Mouse (Mus musculus) left cerebral cortex, adult 18-20 months (tissue): ENCODE results near the gene Frs2. TPM values are rescaled to one million over a fixed set of nuclear protein-coding genes. Genes with fewer than 3 reads are reported as not detected.

Experiments
- DNase-seq, 2 experiments: peaks; one replicate each; pipeline ENCODE4 v3.0.0; 2021 to 2022; ENCODE audit warnings: low spot score in 2 of 2, mixed read lengths in 1 of 2
- total RNA-seq, 2 experiments: library from RNA; stranded (reverse); gene quantifications; 2 replicates each; pipeline ENCODE4 v1.2.3; 2021

Gene Frs2
- total RNA-seq, 2 experiments from 2014 or later = 34.9 to 36.5 TPM

DNA sequence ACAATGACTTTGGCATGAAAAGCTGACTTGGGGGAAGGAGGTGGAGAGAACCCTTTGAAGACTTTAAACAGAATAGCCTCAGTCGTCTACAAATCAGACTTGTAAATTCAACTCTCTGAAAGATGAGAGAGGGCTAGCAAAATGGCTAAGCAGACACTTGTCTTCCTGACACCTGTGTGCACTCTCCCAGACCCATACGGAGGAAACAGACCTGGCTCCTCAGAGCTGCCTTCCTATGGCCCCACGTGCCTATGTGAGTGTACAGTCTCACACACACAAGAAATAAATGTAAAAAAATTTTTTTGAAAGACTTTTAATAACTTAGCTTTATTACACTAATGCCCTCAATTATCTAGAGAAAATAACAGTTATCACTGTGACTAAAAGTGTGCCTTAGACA lies 41.6 kb downstream of the Frs2 start:
- DNase-seq = no peak

GRCm38 (mm10) chr10:117106244-117106643 lies 42.1 kb downstream of the Frs2 start:
- no peak for DNase-seq

DNA sequence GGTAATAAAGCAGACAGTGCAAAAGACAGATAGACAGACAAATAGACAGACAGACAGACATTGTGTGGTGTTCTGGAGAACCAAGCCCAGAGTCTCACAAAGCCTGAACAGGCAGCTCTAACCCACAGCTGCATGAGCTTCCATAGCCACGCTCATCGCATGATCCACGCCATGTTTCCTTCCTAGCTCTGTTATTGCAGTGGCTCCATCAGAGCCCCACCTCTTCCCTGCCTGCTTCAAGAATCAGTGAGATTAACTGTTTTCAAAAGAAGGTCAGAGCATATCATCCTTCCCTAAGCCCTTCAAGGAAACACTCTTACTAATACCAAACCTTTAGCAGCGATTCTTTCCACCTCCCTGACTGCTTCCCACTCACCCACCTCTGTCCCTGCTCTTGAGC lies 43.3 kb downstream of the Frs2 start:
- no peak for DNase-seq

GRCm38 (mm10) chr10:117103854-117104598 lies 44.3 kb downstream of the Frs2 start:
- no peak for DNase-seq

DNA sequence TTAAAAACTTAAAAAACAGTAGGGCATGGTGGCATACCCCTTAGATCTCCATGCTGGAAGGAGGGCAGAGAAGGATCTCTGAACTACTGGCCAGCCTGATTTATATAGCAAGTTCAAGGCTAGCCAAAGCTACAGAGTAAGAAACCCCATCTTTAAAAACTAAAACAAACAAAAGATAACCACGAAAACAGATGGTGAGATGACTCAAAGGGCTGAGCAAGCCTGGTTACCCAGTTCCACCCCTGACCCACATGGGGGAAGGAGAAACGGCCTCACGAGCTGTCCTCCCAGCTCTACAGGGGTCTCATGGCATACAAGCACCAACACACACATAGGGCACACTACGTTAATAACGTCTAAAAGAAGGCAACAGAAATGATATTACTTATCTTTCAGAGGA lies 48.2 kb downstream of the Frs2 start:
- no peak for DNase-seq

GRCm38 (mm10) chr10:117097116-117097698 lies 51.1 kb downstream of the Frs2 start:
- no peak for DNase-seq

DNA sequence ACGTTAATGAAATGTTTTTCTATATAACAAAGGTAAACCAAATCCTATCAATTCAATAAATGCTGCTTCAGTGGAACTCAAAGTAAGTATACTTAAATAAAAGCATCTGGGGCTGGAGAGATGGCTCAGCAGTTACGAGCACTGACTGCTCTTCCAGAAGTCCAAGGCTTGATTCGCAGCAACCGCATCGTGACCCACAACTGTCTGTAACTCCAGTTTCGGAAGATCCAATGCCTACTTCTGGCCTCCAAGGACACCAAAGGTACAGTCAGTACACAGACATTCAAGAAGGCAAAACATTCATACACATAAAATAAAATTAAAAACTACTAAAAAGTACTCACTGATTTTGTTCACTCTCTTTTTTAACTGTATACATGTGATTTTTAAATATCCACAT lies 52.2 kb downstream of the Frs2 start:
- DNase-seq = no peak

DNA sequence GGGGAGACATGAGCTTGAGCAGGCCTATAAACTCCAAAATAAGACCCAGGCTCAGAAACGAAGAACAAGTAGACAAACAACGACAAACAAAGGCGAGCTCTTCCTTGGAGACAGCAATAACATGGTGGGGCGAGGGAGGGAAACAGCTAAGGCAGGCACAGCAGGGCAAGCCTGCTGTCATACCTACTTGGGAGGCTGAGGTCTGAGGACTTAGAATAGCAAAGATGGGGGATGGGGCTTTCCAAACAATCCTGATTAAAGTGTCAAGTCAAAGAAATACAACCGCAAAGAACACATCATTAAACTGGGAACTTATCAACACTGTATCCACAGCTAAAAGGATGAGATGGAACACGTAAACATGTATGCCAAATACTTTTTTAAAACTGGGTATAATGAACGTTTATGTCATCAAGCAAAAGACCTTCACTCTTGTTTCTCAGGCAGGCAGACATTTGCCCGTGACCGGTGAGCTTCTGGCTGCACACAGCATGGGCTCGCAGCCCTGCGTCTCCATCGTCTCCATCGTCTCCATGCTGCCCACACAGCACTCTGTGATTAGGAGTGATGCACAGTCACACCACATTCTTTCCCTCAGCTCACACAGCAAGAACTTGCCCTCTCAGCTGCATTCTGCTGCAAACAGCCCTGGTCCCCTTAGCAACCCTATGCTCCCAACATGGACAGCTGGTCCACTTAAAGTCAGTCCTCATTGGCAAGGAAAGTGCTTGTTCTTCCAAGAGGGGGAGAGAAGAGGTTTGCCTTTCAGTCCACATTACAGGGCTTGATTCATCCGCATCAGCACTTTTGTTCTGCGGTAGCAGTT lies 53.6 kb downstream of the Frs2 start:
- DNase-seq = peak; percentile 14 to 21

DNA sequence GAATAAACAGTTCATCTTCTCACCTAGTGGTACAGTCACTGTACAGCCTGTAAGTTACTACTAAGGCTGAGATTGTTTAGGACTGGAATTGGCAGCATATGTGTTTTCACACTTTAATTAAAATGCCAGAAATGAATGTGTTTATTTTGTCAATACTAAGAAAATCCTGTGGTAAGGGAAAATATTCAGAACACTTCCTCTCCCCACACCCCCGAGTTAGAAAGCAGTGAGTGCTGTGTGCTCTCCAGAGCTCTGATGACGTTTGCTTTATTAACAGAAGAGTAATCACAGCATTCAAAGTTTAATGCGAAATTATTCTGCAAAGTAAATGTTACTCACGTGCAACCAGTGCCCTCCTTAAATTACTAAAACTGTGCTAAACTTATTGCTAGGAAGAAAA lies 58.7 kb downstream of the Frs2 start:
- no peak for DNase-seq

- no peak for DNase-seq
These were observed 66.4 kb downstream of the Frs2 start for GRCm38 (mm10) chr10:117081914-117082359.

DNA sequence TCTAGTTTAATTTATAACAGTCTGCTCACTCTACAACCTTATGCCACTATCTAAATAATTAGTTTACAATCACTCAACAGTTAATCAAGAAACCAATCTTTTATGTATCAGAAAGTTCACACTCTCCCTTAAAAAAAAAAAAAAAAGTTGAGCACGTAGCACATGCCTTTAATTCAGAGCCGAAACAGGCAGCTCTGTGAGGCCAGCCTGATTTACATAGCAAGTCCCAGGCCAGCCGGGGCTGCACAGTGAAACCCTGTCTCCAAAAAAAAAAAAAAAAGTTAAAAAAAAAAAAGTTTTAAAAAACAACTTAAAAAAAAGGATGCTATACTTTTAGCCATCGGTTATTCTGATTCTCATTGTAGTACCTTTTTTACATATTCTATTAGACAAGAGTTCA lies 67.0 kb downstream of the Frs2 start:
- no peak for DNase-seq

GRCm38 (mm10) chr10:117078284-117078683 lies 70.0 kb downstream of the Frs2 start:
- no peak for DNase-seq

DNA sequence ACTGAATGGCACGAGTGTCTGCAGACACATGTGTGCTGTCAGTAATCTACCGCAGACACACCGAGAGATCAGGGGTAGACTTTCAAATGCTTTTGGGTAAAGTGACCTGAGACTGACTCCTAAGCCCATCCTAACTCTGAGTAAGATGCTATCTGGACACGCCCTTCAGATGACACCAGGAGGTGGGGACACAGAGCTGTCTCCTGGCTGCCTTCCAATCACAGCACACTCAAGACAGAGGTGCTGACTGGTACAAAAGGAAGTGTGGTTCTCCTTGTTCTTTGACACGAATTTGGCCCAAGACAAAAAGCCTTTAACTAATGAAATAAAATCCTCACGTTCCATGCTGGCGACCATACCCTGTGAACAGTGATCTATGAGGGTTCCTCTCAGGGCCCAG lies 75.2 kb downstream of the Frs2 start:
- no peak for DNase-seq

DNA sequence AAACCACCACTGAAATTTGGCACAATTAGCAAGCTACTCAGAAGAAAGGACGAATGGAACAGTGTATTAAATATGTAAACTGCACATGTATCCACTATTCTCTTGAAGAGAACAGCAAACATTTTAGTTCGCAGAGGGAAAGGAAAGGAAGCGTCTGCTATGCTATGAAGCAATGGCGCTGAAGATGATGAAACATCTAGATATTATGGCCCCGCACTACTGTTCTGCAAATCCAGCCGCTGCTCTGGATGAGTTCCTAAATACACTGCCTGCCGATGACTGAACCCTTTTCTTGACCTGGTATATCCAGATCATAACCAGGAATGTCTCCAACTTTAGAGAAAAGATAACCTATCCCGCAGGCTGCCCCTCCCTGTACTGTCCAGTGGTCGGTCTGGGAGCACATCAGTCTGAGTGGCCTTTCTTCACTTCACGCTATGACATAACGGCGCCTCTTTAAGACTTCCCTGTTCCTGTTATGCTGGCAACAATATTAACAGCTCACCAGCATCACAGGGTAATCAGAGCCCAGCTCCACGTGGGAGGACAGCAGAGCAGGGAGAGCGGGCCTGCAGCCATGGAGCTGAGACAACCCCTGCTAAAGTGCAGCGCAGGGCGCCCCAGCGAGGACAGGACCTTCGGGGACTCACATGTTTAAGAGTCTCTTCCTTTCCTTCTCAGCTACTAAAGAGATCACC lies 76.0 kb downstream of the Frs2 start:
- no peak for DNase-seq

- DNase-seq = no peak
These were observed 79.2 kb downstream of the Frs2 start for GRCm38 (mm10) chr10:117069109-117069508.

DNA sequence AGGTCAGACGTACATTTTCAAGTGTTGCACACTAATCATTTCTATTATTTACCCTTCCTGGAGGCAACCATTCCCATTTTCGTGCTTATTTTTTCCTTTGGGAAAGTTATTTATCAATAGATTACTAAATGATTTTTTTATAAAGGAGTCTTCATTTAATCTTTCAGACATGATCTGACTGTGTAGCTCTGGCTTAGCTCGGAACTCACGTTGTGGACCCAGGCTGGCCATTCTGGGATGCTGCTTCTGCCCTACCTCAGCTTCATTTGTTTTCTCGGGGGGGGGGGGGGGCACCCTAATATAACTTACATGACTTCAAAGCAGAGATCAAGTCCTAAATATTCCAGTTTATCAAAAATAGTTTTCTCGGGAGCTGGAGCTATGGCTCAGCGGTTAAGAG lies 84.3 kb downstream of the Frs2 start:
- DNase-seq = no peak

DNA sequence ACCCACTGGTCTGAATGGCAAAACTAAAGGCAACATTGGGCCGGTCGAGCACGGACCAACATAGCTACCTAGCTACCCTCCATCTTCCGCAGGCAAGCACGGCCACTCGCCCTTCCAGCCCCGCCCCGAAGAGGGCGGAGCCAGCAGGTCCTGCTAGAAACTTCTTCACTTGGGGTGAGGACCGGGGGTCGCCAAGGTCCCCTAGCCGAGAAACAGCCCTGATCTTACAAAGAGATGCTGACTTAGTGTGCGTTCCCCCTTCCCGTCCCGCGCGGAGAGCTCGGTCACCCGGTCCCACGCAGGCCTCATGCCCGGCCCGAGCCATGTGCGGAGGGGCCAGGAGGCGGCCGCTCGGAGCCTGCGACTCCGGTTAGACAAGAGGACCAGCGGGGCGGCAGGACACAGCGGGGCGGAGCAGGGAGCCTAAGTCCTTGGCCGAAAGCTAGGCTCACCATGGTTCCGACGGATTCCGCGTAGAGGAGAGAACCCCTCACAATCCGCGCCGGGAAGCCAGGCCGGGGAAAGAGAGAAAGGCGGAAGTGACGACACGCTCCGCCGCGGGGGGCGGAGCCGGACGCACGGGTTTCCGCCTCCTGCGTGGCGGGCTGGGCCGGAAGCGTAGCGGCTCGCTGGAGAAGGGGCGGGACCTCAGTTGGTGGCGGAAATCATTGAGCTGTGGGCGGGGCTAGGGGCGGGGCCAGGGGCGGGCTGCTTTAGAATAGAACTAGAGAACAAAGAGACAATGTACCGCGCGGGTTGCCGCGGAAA lies 84.9 kb downstream of the Frs2 start, which contains the start of gene Cct2:
Gene Cct2, minus strand, starts transcription at position 561 of the 768 bp plus-strand sequence.
- DNase-seq = peak; percentile 87 to 90

DNA sequence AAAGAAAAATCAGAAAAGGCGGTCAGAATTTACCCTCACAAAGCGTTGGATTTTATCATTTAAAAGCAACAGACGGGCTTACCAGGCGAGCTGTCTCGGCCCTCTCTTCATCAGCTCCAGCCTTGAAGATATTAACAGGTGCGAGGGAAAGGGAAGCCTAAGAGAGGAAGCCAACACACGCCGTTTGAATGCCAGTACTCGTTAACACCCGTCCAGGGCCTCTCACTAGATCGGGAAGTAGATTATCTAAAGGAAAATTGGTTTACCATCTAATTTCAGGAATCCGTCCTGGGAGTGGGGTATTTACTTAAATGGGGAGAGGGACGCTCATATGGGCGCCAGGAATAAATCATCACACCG lies 85.5 kb downstream of the Frs2 start:
- DNase-seq = no peak

- no peak for DNase-seq
These were observed 92.7 kb downstream of the Frs2 start for GRCm38 (mm10) chr10:117055668-117056067.

GRCm38 (mm10) chr10:117049961-117050597 lies 98.3 kb downstream of the Frs2 start:
- DNase-seq = no peak
